Mouse (Mus musculus) gastrocnemius, adult 2 months (tissue): ENCODE data around the gene Tmem115. TPM values are rescaled to one million over a fixed set of nuclear protein-coding genes. Genes with fewer than 3 reads are reported as not detected.
A peak's percentile ranks its signal among the peaks of the same experiment; 100 is the strongest.

Source experiments
- DNase-seq: peaks from one replicate; pipeline ENCODE4 v3.0.0; 2022
- H3K27ac ChIP-seq: fragments of 200-600 bp; 2 replicates; pipeline ENCODE4 v1.8.1; 2022; ENCODE audit warnings: mild to moderate bottlenecking
- H3K4me3 ChIP-seq: fragments of 200-600 bp; 2 replicates; pipeline ENCODE4 v1.8.1; 2022; ENCODE audit warnings: mild to moderate bottlenecking, moderate library complexity
- CTCF ChIP-seq: fragments of 200-600 bp; IDR thresholded peaks from 2 replicates; pipeline ENCODE4 v1.8.1; 2022; ENCODE audit warnings: antibody characterized with exemption, mild to moderate bottlenecking, moderate library complexity
- intact Hi-C: fragments of 180-260 bp; cut with DNase I; formaldehyde crosslinking; loops from one replicate; pipeline ENCODE4 v1.15.1; 2025
- total RNA-seq, 2 experiments: library from RNA; stranded (reverse); gene quantifications; 2 replicates each; pipeline ENCODE4 v1.2.3; 2021

The Tmem115 gene
- total RNA-seq, 2 experiments from 2014 or later: 16.6 to 17.3 TPM

DNA sequence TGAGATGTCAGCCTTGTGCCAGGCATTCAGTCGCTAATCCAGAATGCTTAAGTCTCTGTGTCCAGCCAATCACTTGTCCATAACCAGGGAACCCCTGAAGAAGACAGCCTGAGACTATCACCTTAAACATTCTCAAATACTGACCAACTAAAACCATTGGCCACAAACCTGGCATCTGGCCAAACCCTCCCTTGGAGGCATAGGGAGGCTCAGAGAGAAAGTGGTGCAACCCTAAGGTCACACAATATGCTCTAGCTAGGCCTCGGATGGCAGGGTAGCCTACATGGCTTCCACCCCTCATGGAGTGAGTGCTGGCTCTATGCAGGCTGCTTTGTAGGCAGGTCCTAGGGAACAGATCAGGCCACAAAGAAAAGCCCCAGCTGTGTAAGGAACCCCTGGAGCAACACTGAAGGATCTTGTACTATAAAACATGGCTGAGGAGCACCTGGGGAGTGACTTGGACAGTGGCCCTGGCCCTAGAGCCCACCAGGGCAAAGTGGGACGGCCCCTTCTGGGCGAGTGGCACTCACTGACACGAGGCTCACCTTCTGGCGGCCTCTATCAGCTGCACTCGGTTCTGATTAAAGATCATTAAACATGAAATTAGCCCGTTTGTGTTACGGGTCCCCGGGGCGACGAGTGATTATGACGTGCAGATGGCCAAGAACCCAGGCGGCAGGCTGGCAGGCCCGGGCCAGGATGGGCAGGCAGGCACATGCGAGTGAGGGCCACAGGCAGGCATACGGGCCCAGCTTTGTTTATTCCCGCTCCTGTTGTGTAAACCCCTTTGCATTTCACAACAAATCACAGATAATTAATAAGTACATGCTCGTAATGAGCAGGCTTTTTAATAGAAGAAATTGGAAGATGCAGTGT is 28.8 kb upstream of the Tmem115 start:
- intact Hi-C loops: no loop called here
- Histone ChIP-seq H3K27ac (no peak overlapping the region), H3K4me3 (no peak overlapping the region)
- no peak for DNase-seq
- no peak for TF ChIP-seq CTCF

DNA sequence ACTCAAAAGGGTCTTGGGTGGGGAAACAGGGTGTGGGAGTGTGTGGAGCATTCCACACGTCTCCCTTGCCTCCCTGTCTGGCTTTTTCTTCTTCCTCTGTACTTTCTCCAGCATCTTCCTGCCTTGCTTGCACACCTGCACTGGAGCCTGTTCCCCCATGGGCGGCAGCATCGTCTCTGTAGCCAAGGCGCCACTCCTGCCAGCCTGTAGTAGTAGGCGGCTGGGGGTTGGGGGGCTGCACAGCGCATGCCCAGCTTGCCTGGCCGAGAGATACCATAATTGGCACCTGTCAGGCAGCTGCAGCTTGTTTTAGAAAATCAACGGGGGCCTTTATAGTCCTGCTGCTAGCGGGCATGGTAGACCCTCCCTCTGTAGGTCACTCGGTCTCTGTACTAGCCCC is 25.5 kb upstream of the Tmem115 start:
- no peak for TF ChIP-seq CTCF
- intact Hi-C loops: no loop called here

DNA sequence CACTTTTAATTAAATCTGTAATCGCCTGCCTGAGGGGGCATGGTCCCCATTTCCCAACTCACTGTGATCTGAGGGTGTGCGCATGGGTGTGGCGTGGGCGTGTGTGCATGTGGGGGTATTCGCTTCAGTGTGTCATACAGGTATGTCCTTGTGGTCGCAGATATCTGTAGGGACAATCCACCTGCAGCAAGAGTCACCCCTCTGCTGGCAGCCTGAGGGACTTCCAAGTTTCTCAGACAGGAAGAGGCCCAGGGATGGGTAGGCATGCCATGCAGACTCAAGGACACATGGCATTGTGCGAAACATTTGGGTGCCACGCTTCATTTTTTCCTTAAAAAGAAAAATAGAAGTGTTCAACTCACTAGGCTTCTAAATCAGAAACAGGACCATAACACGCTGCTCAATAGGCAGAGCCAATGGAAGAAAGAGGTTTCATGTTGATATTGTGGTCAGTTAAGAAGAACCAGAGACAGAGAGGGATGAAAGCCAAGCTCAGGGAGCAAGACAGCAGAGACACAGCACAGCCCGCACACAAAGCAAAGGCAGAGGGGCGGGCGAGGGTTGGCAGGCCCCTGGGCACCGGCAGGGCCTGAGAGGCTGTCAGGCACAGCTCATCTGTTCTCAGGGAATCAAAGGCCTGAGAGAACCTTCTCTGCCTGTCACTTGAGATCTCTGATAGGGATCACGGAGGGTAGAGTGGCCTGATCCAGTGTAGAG is 23.2 kb upstream of the Tmem115 start:
- H3K4me3 ChIP-seq: no peak overlapping the region
- H3K27ac ChIP-seq: no peak overlapping the region
- intact Hi-C loops: loop anchor here (5.0 kb wide), 1 partner anchor 48 kb away; no protein-coding TSS in a partner anchor
- TF ChIP-seq CTCF: no peak
- no peak for DNase-seq

More for the DNA sequence above, 25.5 kb upstream of the Tmem115 start:
- no peak overlapping the region for H3K4me3 ChIP-seq
- DNase-seq: no peak
- no peak overlapping the region for H3K27ac ChIP-seq

DNA sequence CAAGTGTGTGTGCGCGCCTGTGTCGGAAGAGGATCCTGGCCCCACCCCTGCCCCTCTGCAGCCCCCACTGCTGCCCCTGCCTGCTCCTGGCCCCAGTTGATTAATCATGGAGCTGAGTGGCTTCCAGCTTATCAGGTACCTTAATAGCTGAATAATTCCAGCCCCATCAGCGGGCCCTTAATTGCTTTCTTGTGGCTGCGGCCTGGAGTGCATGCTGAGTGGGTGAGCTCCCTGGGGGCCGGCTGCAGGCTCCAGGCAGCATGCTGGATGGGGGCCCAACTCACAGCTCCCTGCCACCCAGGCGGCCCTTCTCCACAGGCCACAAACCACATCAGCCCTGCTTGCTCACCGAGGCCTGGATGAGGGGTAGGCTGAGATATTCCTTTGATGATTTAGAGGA is 22.3 kb upstream of the Tmem115 start:
- H3K27ac ChIP-seq: no peak overlapping the region
- no peak for TF ChIP-seq CTCF
- intact Hi-C loops: loop anchor here (5.0 kb wide), 1 partner anchor 49 kb away; no protein-coding TSS in a partner anchor
- DNase-seq: no peak
- H3K4me3 ChIP-seq: no peak overlapping the region

DNA sequence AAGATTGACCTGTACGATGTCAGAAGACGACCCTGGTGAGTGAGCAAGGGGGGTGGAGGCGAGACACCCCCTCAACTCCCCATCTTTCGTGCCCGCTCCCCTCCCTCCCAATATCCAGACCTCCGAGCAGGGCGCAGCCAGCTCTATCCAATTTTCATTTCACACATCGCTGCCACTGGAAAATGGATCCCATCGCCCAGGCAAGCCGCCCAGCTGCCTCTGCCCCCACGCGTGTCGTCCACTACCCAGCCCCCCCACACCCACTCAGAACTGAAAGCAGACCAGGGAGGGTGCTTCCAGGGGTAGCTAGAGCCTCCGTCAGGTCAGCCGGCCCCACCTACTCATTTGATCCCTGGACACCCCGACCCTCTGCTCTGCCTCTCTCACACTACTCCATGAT is 21.4 kb upstream of the Tmem115 start:
- no peak for DNase-seq
- no peak overlapping the region for H3K4me3 ChIP-seq
- intact Hi-C loops: loop anchor here (5.0 kb wide), 1 partner anchor 50 kb away; no protein-coding TSS in a partner anchor
- no peak overlapping the region for H3K27ac ChIP-seq
- TF ChIP-seq CTCF: no peak

DNA sequence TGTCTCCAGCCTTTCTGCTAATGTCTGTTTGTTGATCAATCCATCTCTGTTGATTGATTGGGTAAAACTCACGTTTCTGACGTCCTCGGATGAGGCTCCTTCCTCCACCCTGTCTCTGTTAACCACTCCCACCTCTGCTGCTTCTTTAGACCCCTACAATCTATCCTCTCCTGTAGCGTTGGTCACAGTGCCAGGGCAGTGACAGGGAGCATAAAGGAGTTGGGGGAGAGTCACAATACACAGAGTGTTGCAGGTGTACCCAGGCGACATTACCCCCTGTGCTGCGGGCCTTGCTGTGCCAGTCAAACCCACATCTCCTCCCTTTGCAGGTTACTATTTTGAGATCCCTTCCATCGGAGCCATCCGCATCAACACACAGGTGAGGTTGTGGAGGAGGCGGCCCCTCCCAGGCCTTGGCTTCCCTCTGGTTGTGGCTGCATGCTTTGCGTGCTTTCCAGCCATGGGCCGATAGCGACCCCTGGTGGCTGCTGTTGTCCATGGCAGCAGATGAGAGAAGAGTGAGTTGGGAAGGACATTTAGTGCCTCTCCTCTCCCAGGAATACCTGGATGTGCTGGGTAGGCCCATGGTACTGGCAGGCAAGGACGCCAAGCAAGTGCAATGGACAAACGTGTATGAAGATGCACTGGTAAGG is 19.3 kb upstream of the Tmem115 start:
- Histone ChIP-seq H3K4me3 (no peak overlapping the region), H3K27ac (no peak overlapping the region)
- TF ChIP-seq CTCF: peak; percentile 100; the same call in 1 of the 2 replicates
- intact Hi-C loops: loop anchor here (1.0 to 5.0 kb wide), 3 partner anchors 52 to 156 kb away; no protein-coding TSS in a partner anchor
- DNase-seq: peak; percentile 87

DNA sequence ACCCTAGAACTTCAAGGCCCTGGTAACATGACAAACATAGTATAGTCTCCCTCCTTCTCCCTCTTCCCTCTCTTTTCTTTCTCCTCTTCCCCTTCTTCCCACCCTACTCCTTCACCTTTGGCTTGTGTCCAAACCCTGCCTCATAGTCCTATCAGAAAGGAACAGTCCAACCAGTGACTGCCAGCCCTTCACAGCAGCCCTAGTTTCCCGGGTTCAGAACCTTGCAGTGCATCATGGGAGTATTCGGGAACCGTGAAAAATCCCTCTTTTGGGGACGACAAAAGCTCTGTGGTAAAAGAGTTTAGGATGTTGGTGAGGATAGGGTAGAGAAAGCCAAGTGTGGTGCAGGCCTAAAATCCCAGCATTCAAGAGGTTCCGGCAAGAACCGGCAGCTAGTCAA is 13.4 kb upstream of the Tmem115 start:
- DNase-seq: no peak
- H3K27ac ChIP-seq: no peak overlapping the region
- intact Hi-C loops: no loop called here
- TF ChIP-seq CTCF: no peak
- H3K4me3 ChIP-seq: no peak overlapping the region

DNA sequence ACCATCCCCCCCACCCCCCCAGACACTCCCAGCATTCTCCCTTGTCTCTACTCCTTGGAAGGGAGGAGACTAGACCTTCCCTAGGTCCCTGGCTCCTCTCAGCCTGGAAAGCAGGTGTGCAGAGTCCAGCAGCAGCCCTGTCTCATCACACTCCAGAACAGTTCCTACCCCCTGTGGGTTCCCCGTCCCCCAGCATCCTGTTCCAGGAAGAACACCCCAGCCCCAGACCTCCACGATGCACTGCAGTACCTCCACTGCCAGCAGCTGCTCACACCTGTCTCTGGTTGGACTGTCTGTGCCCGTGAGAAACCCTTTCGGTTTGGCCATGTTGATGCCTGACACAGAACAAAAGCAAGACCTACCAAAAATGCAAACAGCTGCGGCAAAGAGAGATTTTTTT is 12.6 kb upstream of the Tmem115 start:
- H3K4me3 ChIP-seq: no peak overlapping the region
- DNase-seq: no peak
- TF ChIP-seq CTCF: no peak
- intact Hi-C loops: no loop called here
- no peak overlapping the region for H3K27ac ChIP-seq

DNA sequence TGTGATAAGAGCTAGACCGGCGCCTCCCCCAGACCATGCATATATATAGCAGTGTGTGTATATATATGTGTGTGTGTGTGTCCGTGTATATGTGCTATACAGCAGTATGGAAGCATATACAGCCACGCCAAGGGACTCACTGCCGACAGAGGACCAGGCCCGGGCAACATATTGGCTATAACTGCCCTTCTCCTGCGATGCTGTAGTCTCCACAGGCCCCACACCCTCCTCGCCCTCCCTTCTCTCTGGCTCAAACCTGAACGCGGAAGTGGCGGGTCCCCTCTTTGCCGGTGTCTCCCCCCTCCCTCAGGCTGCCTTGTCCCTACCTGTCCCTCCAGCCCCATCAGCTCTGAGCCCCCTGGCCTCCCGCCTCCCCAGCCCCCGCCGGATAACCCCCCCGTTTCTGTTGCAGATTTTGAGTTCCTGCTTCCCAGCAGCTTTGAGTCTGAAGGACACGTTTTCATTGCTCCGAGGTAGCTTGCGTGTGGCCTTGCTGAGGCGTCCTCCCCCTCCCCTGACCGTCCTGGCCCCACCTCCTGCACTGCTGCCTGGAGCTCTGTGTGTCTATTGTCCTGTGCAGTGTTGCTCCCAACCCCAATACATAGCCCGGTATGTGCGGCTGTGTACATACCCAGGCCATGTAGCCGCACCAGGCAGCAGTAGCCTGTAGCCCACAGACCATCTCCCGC is 11.9 kb upstream of the Tmem115 start:
- DNase-seq: no peak
- intact Hi-C loops: no loop called here
- no peak for TF ChIP-seq CTCF
- Histone ChIP-seq H3K27ac (no peak overlapping the region), H3K4me3 (no peak overlapping the region)

DNA sequence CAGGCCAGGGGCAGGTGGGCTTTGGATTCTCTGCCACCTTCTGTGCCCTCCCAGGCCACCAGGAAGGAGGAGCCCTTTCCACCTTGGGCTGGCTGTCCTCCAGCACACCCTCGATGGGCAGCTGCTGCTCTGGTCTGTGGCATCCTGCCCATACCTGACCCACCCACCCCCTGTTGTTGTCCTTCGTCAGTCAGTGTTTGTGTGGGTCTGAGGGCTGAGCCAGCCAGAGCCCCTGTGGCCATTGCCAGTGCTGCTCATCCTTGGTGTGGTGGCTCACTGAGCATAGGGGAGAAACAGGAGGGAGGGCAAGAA is 11.4 kb upstream of the Tmem115 start:
- H3K27ac ChIP-seq: no peak overlapping the region
- intact Hi-C loops: no loop called here
- no peak for DNase-seq
- H3K4me3 ChIP-seq: no peak overlapping the region
- no peak for TF ChIP-seq CTCF

DNA sequence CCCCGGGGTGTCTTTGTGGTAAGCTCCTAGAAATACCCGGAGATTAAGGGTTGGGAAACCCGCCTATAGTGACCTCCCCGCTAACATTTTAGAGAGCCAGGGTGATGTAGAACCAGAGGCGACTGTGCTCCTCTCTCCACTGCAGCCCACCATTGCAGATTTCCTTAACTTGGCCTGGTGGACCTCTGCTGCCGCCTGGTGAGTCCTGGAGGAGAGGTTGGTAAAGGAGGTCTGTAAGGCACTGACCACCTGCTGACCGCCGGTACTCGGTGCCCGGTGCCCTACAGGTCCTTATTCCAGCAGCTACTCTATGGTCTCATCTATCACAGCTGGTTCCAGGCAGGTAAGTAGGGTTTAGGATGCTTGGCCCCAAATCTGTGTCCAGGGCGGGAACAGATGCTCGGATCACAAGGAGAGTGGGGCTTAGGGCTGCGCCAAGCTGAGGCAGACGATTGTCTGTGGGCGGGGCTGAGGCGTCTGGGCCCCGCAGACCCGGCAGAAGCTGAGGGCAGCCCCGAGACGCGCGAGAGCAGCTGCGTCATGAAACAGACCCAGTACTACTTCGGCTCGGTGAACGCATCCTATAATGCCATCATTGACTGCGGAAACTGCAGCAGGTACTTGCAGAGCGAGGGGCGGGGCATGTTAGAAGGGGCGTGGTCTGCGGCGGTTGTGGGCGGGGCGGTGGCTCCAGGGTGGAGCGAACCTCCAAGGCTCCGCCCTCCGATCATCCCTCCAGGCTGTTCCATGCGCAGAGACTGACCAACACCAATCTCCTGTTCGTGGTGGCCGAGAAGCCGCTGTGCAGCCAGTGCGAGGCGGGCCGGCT is 7.3 kb upstream of the Tmem115 start:
- peak overlapping the region; percentile 61 for H3K4me3 ChIP-seq
- intact Hi-C loops: no loop called here
- DNase-seq: peak; percentile 83
- H3K27ac ChIP-seq: no peak overlapping the region
- no peak for TF ChIP-seq CTCF
